8 mouse cellular contexts compared by ENCODE assay signal in the genomic region with DNA sequence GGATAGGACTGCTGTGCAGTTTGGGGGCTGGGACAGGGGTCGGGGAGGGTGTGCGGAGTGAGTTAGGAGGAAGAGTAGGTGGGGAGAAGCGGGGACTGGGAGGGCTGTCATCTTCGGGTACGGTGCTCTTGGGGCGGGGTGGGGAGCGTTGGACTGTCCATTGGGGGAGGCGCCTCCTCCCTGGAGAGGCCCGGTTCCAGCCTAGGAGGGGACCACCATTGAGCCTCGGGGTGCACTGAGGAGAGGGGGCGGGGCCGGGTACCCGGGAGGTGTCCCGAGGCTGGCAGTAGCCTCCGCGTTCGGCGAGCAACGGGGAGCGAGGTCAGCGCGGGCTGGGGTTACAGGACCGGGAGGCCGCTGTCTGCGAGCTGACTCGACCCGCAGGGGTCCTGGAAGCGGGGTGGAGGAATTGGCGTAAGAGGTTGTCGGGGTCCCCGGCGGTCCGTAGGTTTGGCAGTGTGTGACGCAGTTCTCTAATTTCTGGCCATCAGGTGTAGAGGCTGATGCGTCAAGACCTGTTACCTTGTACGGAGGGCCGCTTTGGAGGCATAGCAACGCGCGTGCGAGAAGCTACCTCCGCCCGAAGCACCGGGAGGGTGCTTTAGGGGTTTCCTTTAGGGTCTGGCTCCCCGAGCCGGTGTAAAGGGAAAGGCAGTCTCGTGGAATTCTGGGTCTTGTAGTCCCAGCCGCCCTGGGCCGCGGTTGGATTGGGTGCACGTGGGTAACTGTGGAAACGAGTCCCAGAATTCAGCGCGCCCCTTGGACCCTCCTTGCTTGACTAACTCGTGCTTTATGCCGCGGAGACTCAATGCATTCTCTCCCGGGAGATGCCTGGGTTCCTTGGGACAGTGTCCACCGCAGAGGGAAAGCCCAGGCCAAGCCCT. TPM values are rescaled to one million over a fixed set of nuclear protein-coding genes. Genes with fewer than 3 reads are reported as not detected.
DNase-seq lines count a peak whose midpoint lies in the region; ATAC-seq lines count a peak whose summit lies in the region.

No protein-coding gene starts in this region.

- ATAC-seq in forebrain, embryonic 13.5 days = peak; percentile 84
- ATAC-seq in neural tube, embryonic 15.5 days (ENCODE audit: low FRiP score) = peak; percentile 73

- no peaks in the 10 kb centered on the region for H3K27me3 ChIP-seq in forebrain, embryonic 13.5 days
- no peaks in the 10 kb centered on the region for H3K27me3 ChIP-seq in neural tube, embryonic 15.5 days (replicated peaks)

- H3K36me3 ChIP-seq in forebrain, embryonic 13.5 days (ENCODE audit: poor library complexity, severe bottlenecking) = no peaks in the 10 kb centered on the region
- H3K36me3 ChIP-seq in neural tube, embryonic 15.5 days = no peaks in the 10 kb centered on the region

- intact Hi-C loops in heart, postnatal 14 days (cut with DNase I) = no loop called here

- H3K4me3 ChIP-seq in forebrain, embryonic 13.5 days = peak overlapping the region; percentile 73
- peak overlapping the region; percentile 91 for H3K4me3 ChIP-seq in neural tube, embryonic 15.5 days (replicated peaks)

- peak; percentile 78 to 87 for DNase-seq in CD8-positive naive resting alpha-beta T cell, adult 2 months (ENCODE audit: low read depth in 2 of 2, low spot score in 2 of 2)
- peak; percentile 33 for DNase-seq in c-Kit-negative CD71-positive TER-119-positive erythroid progenitor cells, embryonic 14.5 days (ENCODE audit: low read depth, low spot score)
- peak; percentile 80 to 83 for DNase-seq in heart, postnatal 14 days
- DNase-seq in layer of hippocampus, adult 11-12 months (ENCODE audit: low spot score) = peak; percentile 92
- DNase-seq in lung, adult 18-20 months = peak; percentile 90 to 92
- DNase-seq in testis, postnatal 14 days (ENCODE audit: low spot score) = peak; percentile 87

- H3K9me3 ChIP-seq in forebrain, embryonic 13.5 days (replicated peaks) = no peaks in the 10 kb centered on the region
- H3K9me3 ChIP-seq in neural tube, embryonic 15.5 days (replicated peaks) = no peaks in the 10 kb centered on the region

- peak overlapping the region; percentile 97 for H3K27ac ChIP-seq in forebrain, embryonic 13.5 days
- peak overlapping the region; percentile 97 for H3K27ac ChIP-seq in neural tube, embryonic 15.5 days (replicated peaks)

- H3K9ac ChIP-seq in forebrain, embryonic 13.5 days = peak overlapping the region; percentile 82
- H3K9ac ChIP-seq in neural tube, embryonic 15.5 days (replicated peaks) = peak overlapping the region; percentile 83

- WGBS in forebrain, embryonic 13.5 days = under 1% methylated on average over 49 of the region's 59 CpGs
- under 1% methylated on average over 59 of the region's 59 CpGs for WGBS in neural tube, embryonic 15.5 days

- peak overlapping the region; percentile 75 for H3K4me2 ChIP-seq in forebrain, embryonic 13.5 days
- peak overlapping the region; percentile 84 for H3K4me2 ChIP-seq in neural tube, embryonic 15.5 days

- peaks cover 17% of the 10 kb centered on the region for H3K4me1 ChIP-seq in forebrain, embryonic 13.5 days
- peaks cover 22% of the 10 kb centered on the region for H3K4me1 ChIP-seq in neural tube, embryonic 15.5 days

RNA-seq across cellular contexts. Expression of a gene that starts 11.3 kb away (rescaled TPM):
- 42.8 and 47.8 TPM in 2 replicates for polyA plus RNA-seq in forebrain, embryonic 13.5 days (2015; fragmentation: Nextera tagmentation; extraction: Ambion mirVana)
- total RNA-seq in heart, postnatal 14 days (2021) = 10 to 100 TPM; 15.1 to 17.9 TPM
- polyA plus RNA-seq in neural tube, embryonic 15.5 days (2015; fragmentation: Nextera tagmentation; extraction: Ambion mirVana) = 43.6 and 50.1 TPM in 2 replicates

Comparison
In these comparisons a context has a peak if more than half of its experiments do, and no peak if none do; other contexts are left out.
1. Peak in every context shown above with its lines: DNase-seq, ATAC-seq, H3K4me3 ChIP-seq and H3K27ac ChIP-seq.
2. DNase-seq: peak in every context shown above with its lines; median percentile 92 in layer of hippocampus, adult 11-12 months; 91 in lung, adult 18-20 months; 87 in testis, postnatal 14 days; 82 in CD8-positive naive resting alpha-beta T cell, adult 2 months; 82 in heart, postnatal 14 days; 33 in c-Kit-negative CD71-positive TER-119-positive erythroid progenitor cells, embryonic 14.5 days.